Comparison of ENCODE assay signal across 15 mouse cellular contexts in genomic region chr11:29597159-29597558, GRCm38 (mm10).
"Had no signal": no experiment of that assay in that cellular context is flagged by ENCODE, and none has a peak within 500 bp of the region (broad histone marks: within the 10 kb centered on the region; RNA-seq: fewer than 3 reads in every experiment).

No protein-coding gene starts in this region.

- ATAC-seq: liver, postnatal 0 days; lung, postnatal 0 days; midbrain, embryonic 13.5 days; midbrain, embryonic 15.5 days had no signal

- DNase-seq: liver, postnatal 0 days; lung, adult 2 months; lung, postnatal 14 days; lung, postnatal 36 days; retina, postnatal 1 day; right cerebral cortex, adult 18-20 months; right cerebral cortex, postnatal 25 days; right cerebral cortex, postnatal 4 days; spleen, adult 18-20 months; thymus, adult 2 months; thymus, postnatal 25 days; thymus, postnatal 4 days had no signal
